Mouse (Mus musculus): ENCODE results near the gene Eml2. TPM values are rescaled to one million over a fixed set of nuclear protein-coding genes. Genes with fewer than 3 reads are reported as not detected.

The Eml2 gene
- total RNA-seq, 2 experiments from 2014 or later = 5.2 to 13.4 TPM

DNA sequence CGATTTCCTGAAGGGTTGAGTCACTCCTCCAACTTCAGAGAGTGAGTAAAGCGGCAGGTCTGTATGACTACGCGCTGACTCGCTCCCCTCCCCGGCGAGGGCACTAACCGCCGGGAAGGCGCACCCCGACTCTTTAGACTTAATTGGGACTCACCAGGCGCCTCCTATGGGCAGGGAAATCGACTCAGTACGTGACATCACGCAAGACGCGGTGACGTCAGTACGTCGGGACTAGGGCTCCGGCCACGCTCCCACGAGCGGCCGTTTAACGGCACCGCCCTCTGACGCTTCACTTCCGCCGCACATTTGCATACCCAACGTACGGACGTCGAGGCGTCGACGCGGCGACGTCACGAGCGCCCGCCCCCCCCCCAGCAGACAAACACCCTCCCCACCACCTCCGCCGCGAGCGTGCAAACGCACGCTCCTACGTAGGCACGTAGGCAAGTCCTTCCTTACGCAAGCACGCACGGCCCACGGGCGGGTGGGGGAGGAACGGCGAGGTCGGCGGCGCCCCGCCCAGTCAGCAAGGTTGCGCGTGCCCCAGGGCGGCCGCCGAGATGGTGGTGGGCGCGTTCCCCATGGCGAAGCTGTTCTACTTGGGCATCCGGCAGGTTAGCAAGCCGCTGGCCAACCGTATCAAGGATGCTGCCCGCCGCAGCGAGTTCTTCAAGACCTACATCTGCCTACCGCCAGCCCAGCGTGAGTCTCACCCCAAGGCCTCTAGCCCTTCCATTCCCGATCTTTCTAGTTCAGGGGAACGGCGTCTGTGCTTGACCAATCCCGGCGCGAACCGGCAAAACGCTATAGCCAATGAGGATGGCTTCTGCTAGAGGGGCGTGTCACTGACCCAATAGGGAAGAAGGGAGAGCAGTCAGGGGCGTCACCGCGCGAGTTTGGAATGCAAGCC is 51.9 kb downstream of the Eml2 start, which contains the start of gene Opa3:
Gene Opa3, plus strand, starts transcription at position 452 of the 910 bp plus-strand sequence.
- peak; percentile 77 for ATAC-seq (ENCODE audit: poor library complexity, severe bottlenecking)

DNA sequence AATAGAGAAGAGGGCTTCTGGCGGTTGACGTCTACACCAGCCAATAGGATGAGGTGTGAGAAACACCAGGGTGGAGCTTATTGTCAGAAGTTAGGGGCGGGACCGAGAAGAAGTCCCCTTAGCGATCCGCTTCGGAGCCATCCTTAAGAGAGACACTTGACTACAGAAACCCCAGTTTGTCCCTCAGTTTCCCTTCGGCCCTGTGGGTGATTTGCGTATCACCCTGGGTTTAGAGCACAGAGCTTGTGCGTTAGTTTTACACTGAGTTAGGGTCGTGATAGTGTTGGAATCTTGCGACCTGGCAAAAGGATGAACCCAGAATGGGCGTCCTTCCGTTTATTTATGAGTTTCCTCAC is 52.5 kb downstream of the Eml2 start:
- no peak for ATAC-seq (ENCODE audit: poor library complexity, severe bottlenecking)

DNA sequence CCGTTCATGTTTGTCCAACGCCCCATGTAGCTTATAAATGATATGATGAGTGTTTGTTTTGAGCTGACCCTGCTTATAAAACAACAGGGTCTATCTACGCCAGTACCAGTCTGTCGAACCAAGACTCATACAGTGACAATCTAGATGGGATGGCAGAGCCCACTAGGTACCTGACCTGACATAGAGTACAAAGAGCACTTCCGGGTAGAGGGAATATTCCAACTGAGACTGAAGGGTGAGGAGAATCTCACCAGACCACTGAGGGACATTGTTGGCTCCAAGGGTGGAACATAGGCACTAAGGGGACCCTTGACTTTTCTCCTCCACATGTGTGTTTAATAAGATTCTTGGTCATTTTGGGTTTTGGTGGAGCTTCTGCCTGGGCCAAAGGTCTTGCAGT is 53.2 kb downstream of the Eml2 start:
- ATAC-seq (ENCODE audit: poor library complexity, severe bottlenecking) = no peak

DNA sequence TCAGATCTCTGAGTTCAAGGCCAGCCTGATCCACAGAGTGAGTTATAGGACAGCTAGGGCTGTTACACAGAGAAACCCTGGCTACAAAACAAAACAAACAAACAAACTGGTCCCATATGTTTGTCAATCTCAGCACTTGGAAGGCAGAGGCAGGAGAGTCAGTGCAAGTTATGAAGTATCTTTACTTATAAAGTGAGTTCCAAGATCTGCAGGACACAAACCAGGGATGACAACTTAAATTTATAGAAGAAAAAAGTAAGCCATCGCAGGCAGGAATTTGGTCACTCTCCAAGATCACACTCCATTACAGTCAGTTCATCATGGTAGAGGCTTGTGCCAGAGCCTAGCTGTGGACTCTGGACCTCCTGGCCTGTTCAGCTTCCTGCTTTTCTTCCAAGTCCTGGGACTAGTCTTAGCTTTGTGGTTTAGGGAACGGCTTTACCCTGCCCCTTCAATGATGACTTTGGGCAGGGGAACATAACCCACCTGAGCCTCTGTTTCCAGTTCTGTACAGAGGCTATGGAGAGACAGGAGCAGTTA is 53.9 kb downstream of the Eml2 start:
- no peak for ATAC-seq (ENCODE audit: poor library complexity, severe bottlenecking)

DNA sequence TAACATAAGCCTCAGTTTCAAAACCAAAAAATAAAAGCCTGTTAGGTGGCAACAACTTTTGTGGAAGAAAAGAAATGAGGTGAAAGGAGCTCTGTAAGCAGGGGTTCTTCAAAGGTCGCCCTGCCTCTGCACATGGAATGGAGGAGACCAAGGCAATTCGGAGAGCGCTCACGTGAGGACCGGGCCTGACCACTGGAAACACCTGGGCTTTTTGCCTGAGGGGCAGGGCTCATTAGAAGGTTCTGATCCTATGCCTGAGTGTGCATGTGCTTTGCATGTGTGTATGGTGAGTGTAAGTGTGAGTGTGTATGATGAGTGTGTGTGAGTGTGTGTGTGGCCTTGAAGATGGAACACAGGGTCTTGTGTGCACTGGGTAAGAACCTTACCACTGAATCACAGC is 54.7 kb downstream of the Eml2 start:
- no peak for ATAC-seq (ENCODE audit: poor library complexity, severe bottlenecking)

DNA sequence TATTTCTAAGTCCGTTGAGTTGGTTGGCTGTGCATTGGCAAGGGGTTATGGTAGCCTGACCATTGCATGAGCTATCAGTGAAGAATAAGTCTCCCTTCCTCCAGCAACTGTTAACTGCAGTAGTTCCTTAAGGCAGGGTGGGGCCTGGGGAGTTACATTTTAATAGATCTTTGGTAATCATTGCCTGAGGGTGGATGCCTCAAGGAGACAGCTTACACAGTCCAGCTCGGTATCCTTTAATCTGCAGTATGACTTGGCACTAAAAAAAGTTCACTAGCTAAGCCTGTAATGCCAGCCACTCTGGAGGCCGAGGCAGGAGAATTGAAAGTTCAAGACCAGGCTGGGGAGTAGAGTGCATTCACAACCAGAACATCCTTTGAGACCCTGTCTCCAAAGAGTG is 55.6 kb downstream of the Eml2 start:
- no peak for ATAC-seq (ENCODE audit: poor library complexity, severe bottlenecking)

DNA sequence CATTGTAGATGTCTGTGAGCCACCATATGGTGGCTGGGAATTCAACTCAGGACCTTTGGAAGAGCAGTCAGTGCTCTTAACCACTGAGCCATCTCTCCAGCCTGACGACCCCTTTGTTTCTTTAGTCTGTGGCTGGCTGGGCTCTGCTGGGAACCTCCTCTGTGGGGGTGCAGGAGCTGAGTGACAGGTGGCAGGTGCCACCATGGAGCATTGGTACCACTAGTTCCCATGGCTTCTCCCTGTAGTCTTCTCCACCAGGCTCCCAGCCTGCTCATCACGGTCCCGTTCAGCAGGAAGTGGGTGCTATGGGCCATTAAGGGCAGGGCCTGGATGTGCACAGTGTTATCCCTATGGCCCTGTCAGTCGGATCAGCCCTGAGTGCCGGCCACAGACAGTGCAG is 58.4 kb downstream of the Eml2 start:
- ATAC-seq (ENCODE audit: poor library complexity, severe bottlenecking) = no peak

DNA sequence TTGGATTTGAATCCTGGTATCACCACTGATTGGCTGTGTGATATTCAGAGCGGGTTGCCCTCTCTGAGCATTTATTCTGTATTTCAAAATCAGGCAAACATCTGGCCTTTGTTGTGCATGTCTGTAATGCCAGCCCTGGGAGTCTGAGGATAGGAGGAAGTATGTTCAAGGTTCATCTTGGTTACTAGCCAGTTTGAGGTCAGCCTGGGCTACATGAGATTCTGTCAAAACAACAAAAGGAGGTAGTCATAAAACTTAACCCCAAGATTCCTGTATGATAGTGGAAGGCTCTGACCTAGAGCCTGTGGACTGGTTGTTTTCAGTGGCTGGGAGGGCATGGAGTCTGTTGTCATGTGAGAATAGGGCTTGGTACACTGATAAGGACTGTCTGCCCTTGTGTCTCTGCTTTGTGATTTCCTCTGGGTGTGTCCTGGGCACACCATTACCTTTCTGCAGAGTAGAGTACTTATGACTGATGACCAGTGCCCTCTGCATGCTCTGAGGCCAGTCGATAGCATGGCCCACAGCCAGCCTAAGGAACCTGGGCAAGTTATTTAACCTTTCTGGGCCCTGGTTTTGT is 59.0 kb downstream of the Eml2 start:
- ATAC-seq (ENCODE audit: poor library complexity, severe bottlenecking) = peak; percentile 16

DNA sequence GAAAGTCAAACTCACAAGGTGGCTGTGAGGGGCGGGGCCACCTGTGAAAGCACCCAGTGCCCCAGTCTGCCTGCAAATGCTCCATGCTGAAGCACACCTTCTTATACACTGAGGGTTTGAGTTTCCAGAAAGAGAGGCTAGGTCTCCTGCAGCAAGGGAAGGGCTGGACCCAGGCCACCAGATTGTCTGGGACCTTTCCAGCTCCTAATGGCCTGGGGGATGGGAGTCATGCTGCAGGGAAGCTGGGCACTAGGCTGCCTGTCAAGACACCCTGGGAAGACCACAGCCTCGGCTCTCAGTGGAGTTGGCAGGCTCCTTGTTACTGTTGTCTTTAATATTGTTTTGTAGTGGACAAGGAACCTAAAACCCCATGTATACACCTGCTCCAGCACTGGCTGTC is 60.2 kb downstream of the Eml2 start:
- ATAC-seq (ENCODE audit: poor library complexity, severe bottlenecking) = no peak

DNA sequence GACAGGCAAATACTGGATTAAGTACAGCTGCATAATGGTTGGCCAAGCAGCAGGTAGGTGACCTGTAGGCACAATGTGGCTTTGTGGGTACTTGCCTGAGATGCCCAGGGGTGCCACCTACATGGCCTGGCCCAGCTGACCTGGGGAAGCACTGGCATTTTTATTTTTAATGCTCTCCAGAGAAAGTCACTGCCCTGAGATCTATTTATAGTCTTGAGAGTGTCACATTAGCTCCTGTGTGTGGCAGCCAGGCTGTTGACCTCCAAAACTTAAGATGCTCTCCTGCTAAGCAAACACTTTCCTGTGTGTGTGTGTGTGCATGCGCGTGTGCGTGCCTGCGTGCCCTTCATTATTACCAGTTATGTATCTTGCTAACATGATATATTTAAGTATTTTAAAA is 62.1 kb downstream of the Eml2 start:
- ATAC-seq (ENCODE audit: poor library complexity, severe bottlenecking) = no peak

DNA sequence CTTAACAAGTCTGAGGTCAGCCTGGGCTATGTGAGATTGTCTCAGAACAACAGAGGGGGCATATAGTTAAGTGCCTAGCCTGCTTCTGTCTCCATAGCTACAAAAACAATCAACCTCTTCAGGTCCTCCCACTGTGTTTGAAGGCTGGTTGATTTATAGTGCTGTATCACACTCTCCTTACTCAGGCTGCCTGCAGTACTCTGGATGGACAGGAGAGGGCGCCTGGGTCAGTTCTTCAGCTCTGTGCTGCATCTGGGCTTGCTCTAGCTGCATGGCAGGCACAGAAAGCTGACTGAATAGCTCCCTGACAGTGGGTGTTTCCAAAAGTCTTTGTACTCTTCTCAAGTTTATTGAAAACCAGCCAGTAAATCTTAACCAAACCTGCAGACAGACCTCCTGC is 63.2 kb downstream of the Eml2 start:
- peak; percentile 97 for ATAC-seq (ENCODE audit: poor library complexity, severe bottlenecking)

DNA sequence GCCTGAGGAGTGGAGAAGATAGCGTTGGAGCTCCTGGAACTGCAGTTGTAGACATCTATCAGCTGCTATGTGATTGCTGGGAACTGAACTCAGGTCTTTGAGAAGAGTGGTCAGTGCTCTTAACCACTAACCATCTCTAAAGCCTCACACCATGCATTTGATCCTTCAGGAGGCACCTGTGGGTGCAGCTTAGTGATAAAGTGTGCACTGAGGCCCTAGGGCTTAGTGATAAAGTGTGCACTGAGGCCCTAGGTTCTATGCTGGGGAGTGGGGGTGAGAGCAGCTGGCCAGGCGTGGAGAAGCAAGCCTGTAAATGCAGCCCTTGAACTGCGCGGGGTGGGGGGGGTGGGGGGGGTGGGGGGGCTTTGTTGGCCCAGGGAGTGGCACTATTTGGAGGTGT is 63.8 kb downstream of the Eml2 start:
- no peak for ATAC-seq (ENCODE audit: poor library complexity, severe bottlenecking)

DNA sequence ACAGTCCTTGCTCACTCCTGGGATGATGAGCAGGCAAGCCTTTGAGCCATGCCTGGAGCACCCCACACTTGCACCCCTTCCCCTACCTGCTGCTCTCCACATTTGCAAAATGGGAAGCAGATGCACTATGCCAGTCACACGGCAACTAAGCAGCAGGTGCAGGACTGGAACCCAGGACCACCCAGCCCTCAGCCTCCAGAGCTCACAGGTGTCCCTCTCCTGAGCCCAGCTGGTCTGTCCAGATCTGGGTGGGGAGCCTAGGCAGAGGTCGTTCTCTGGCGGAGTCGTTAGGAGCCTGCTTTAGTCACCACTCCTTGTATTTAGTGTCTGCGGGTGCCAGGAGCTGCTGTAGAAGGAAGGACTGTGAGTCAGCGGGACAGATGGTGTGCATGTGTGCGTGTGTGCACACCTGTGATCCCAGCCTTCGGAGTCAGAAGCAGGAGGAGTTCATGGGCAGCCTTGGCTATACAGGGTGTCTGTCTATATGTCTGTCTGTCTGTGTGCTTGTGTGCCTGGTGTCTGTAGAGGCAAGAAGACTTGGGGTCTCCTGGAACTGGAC is 64.8 kb downstream of the Eml2 start:
- no peak for ATAC-seq (ENCODE audit: poor library complexity, severe bottlenecking)

DNA sequence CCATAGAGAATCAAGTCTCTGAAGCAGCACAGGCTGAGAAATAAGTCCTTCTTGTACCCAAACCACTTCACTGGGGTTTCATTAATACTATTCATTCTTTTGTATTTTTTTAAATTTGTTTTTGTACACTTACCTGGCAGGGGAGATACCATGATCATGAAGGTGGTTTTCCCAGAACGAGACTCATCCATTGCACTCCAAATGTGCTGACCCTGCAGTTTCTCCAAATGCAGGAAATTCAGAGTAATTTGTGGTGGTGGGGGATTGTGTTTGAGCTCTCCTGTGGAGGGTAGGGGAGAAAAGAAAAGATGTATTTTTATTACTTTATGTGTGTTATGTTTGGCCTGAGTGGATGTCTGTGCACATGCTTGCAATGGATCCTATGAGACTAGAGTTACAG is 65.8 kb downstream of the Eml2 start:
- ATAC-seq (ENCODE audit: poor library complexity, severe bottlenecking) = no peak

DNA sequence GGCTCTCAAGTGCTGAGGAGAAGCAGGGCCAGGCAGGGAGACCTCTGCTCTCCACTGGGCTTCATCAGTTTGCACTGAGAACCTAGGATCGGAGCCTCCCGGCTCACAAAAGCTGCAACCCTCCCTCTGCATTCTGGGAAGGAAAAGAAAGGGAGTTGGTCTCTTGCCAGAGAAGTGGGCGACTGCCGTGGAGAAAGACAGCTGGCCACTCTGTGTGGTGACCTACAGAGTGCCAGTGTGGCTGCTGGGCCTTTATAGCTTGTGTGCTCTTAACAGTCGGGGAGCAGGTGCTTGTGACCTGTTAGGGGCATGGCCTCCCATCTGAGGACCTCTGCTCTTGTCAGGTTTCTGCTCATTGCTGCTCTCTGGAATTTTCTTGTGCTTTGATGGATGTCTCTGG is 67.6 kb downstream of the Eml2 start:
- ATAC-seq (ENCODE audit: poor library complexity, severe bottlenecking) = no peak

DNA sequence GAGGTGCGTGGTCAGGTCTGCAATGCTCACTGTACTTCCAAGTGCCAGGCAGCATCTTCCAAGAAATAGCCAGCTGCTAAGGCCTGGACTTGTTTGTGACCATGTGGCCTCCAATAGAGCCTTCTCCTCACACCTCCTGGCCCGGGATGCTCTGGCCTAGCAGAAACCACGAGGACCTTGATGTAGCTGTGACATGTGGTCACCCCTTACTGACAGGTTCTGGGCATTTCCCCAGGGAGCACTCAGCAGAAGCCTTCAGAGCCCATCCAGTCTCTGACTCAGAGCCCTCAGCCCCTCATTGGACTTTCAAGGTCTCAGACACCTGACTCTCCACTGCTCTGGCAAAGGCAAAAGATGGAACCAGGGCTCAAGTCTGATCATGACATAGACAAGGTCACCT is 68.9 kb downstream of the Eml2 start:
- no peak for ATAC-seq (ENCODE audit: poor library complexity, severe bottlenecking)

DNA sequence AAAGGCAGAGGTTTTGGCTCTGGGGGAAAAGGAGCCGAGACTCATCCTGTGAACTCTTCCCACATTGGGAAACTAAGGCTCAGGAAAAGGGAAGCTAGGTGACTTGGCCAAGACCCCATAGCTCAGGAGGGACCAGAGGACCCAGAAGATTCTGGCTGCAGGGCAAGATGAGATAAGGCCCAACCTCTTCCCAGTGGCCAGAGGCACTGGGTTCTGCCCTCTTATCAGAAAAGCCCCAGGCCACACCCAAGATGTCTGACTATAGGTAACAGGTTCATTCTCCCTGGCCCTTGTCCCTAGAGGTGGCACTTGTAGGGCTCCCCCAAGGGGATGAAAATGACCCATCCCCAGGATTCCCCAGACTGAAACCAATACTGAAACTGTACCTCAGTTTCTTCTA is 70.6 kb downstream of the Eml2 start:
- no peak for ATAC-seq (ENCODE audit: poor library complexity, severe bottlenecking)

DNA sequence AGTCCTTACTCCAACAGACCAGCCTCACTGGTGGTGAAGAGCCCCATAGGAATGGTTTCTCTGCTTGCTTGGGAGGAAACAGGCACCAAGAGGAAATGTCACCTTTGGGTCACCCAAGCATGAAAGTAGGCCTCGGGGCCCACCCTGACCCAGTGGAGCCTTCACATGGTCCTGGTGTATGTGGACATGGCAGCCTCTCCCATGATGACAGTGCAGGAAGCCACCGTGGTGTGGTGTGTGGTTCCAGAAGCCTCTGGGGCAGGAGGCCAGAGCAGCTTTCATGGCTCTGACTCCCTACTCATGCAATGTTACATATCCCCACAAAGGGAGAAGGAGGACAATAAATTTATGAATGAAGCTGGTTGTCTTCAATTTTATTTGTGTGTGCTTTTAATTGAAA is 71.3 kb downstream of the Eml2 start:
- ATAC-seq (ENCODE audit: poor library complexity, severe bottlenecking) = no peak

DNA sequence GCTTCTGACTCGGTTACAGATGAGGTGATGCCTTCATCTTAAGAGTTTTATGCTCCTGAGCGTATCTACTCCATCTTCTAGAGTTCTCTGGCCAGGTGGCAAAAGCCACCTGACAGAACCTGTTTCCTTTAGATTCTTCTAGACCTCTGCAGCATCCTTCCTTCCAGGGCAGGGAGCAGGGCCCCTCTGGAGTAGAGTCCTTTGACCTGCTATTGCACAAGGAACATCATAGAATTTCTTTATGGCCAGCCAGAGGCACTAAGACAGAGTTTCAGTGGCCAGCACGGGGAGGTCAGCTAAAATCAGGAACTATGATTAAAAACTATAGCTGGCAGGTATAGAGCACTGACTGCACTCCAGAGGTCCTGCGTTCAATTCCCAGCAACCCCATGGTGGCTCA is 75.9 kb downstream of the Eml2 start:
- ATAC-seq (ENCODE audit: poor library complexity, severe bottlenecking) = no peak

DNA sequence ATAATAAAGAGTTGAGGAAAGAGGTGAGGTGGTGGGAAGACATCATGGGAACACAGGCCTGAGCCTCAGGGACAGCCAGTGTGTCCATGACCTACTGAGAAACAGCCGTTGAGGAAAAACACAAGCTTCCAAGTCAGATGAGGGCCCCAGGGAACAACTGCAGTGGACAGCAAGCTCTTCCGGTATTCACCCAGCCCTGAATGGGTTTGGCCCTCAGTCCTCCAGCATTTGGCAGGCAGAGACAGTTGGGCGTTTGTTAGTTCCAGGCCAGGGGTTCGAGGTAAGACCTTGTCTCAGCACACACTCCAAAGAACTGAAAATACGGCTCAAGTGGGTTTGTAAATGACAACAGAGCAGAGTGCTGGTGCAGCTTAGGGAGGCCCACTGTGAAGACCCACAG is 77.2 kb downstream of the Eml2 start:
- no peak for ATAC-seq (ENCODE audit: poor library complexity, severe bottlenecking)

DNA sequence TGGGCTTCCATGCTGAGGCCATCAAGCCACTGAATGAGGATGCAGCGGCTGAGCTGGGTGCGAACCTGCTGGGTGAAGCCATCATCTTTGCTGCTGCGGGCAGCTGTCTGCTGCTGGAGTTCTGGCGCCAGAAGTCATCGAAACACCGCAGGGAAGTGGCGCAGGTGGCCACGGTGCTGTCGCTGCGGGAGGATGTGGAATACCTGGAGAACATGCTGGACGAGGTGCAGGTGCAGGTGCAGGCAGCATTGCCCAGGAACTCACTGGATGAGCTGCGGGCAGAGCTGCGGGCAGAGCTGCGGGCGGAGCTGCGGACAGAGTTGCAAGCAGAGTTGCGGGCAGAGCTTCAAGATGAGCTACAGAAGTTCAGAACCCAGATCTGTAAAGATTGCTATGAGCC is 79.2 kb downstream of the Eml2 start:
- ATAC-seq (ENCODE audit: poor library complexity, severe bottlenecking) = no peak
